Mouse (Mus musculus): Measurements from ENCODE around the gene Lsmem1.

GRCm38 (mm10) chr12:40244926-40245325, 45.6 kb upstream of the Lsmem1 start:
- TF ChIP-seq CTCF (IDR thresholded peaks at IDR 0.05; ENCODE audit: low read depth) (no peak), EP300 (IDR thresholded peaks at IDR 0.05; ENCODE audit: low read depth) (no peak)

Data from heart, postnatal 0 days (tissue).